Mouse (Mus musculus): ENCODE measurements at regions not wholly inside any gene's neighbourhood (a gene's known extent, or its start where the extent isn't known, plus 50 kb on each side); places are given as distances from the start of the nearest gene placed in this dataset.

GRCm38 (mm10) chr7:58230162-58230681 lies 425.7 kb upstream of the Atp10a start:
- no peak overlapping the region for H3K4me2 ChIP-seq (ENCODE audit: low read depth)
- no peaks in the 10 kb centered on the region for H3K79me2 ChIP-seq (ENCODE audit: control insufficient read depth, insufficient read depth)

GRCm38 (mm10) chr7:58230943-58231342 lies 425.0 kb upstream of the Atp10a start:
- Histone ChIP-seq H3K79me2 (ENCODE audit: control insufficient read depth, insufficient read depth) (no peaks in the 10 kb centered on the region), H3ac (ENCODE audit: control insufficient read depth, insufficient read length) (no peak overlapping the region), H3K27me3 (ENCODE audit: control insufficient read depth, insufficient read depth, insufficient read length) (no peaks in the 10 kb centered on the region), H3K36me3 (ENCODE audit: control insufficient read depth, insufficient read depth) (no peaks in the 10 kb centered on the region), H3K4me2 (ENCODE audit: low read depth) (no peak overlapping the region), H3K4me3 (no peak overlapping the region)
- TF ChIP-seq POLR2AphosphoS2 (IDR thresholded peaks at IDR 0.05; ENCODE audit: insufficient read length, low read depth): no peak
- TF ChIP-seq MYOG (IDR thresholded peaks at IDR 0.05; ENCODE audit: control insufficient read depth in 1 of 3, insufficient read depth in 1 of 3, insufficient read length in 2 of 3, low read depth in 2 of 3): no peak
- no peak for TF ChIP-seq MYOD1 (IDR thresholded peaks at IDR 0.05; ENCODE audit: control insufficient read depth in 1 of 3, insufficient read length in 2 of 3, low read depth in 2 of 3)
- no peak for TF ChIP-seq CEBPB (IDR thresholded peaks at IDR 0.05; ENCODE audit: insufficient read depth, poor library complexity, severe bottlenecking)
- no peak for TF ChIP-seq TCF3 (IDR thresholded peaks at IDR 0.05; ENCODE audit: insufficient read length, low read depth)
- no peak for TF ChIP-seq POLR2A (IDR thresholded peaks at IDR 0.05; ENCODE audit: insufficient read length, low read depth)
- TF ChIP-seq TCF12 (IDR thresholded peaks at IDR 0.05; ENCODE audit: insufficient read depth, poor library complexity, severe bottlenecking): no peak
- TF ChIP-seq REST (IDR thresholded peaks at IDR 0.05; ENCODE audit: insufficient read depth, insufficient read length): no peak
- no peak for TF ChIP-seq E2F4 (IDR thresholded peaks at IDR 0.05; ENCODE audit: insufficient read depth)
- no peak for TF ChIP-seq SRF (IDR thresholded peaks at IDR 0.05; ENCODE audit: control insufficient read depth, insufficient read length, low read depth)
- TF ChIP-seq USF1 (IDR thresholded peaks at IDR 0.05; ENCODE audit: low read depth): no peak
- TF ChIP-seq MAX (IDR thresholded peaks at IDR 0.05; ENCODE audit: low read depth): no peak

More at GRCm38 (mm10) chr7:58230162-58230681, 425.7 kb upstream of the Atp10a start:
- TF ChIP-seq TCF3 (IDR thresholded peaks at IDR 0.05; ENCODE audit: insufficient read length, low read depth) (no peak), E2F4 (IDR thresholded peaks at IDR 0.05; ENCODE audit: insufficient read depth) (no peak), USF1 (IDR thresholded peaks at IDR 0.05; ENCODE audit: low read depth) (no peak), CEBPB (IDR thresholded peaks at IDR 0.05; ENCODE audit: insufficient read depth, poor library complexity, severe bottlenecking) (no peak), MYOD1 (IDR thresholded peaks at IDR 0.05; ENCODE audit: control insufficient read depth in 1 of 3, insufficient read length in 2 of 3, low read depth in 2 of 3) (no peak), TCF12 (IDR thresholded peaks at IDR 0.05; ENCODE audit: insufficient read depth, poor library complexity, severe bottlenecking) (no peak), MYOG (IDR thresholded peaks at IDR 0.05; ENCODE audit: control insufficient read depth in 1 of 3, insufficient read depth in 1 of 3, insufficient read length in 2 of 3, low read depth in 2 of 3) (no peak), POLR2AphosphoS2 (IDR thresholded peaks at IDR 0.05; ENCODE audit: insufficient read length, low read depth) (no peak), MAX (IDR thresholded peaks at IDR 0.05; ENCODE audit: low read depth) (no peak), POLR2A (IDR thresholded peaks at IDR 0.05; ENCODE audit: insufficient read length, low read depth) (no peak), REST (IDR thresholded peaks at IDR 0.05; ENCODE audit: insufficient read depth, insufficient read length) (no peak), SRF (IDR thresholded peaks at IDR 0.05; ENCODE audit: control insufficient read depth, insufficient read length, low read depth) (no peak)
- no peaks in the 10 kb centered on the region for H3K27me3 ChIP-seq (ENCODE audit: control insufficient read depth, insufficient read depth, insufficient read length)
- H3K36me3 ChIP-seq (ENCODE audit: control insufficient read depth, insufficient read depth): no peaks in the 10 kb centered on the region
- no peak overlapping the region for H3ac ChIP-seq (ENCODE audit: control insufficient read depth, insufficient read length)
- H3K4me3 ChIP-seq: no peak overlapping the region

GRCm38 (mm10) chr7:58247261-58247660 lies 408.7 kb upstream of the Atp10a start:
- Histone ChIP-seq H3K79me2 (ENCODE audit: control insufficient read depth, insufficient read depth) (no peaks in the 10 kb centered on the region), H3K4me2 (ENCODE audit: low read depth) (no peak overlapping the region), H3K4me3 (no peak overlapping the region), H3K36me3 (ENCODE audit: control insufficient read depth, insufficient read depth) (no peaks in the 10 kb centered on the region), H3ac (ENCODE audit: control insufficient read depth, insufficient read length) (no peak overlapping the region), H3K27me3 (ENCODE audit: control insufficient read depth, insufficient read depth, insufficient read length) (peaks cover 7% of the 10 kb centered on the region)
- TF ChIP-seq REST (IDR thresholded peaks at IDR 0.05; ENCODE audit: insufficient read depth, insufficient read length): no peak
- no peak for TF ChIP-seq MYOG (IDR thresholded peaks at IDR 0.05; ENCODE audit: control insufficient read depth in 1 of 3, insufficient read depth in 1 of 3, insufficient read length in 2 of 3, low read depth in 2 of 3)
- TF ChIP-seq MYOD1 (IDR thresholded peaks at IDR 0.05; ENCODE audit: control insufficient read depth in 1 of 3, insufficient read length in 2 of 3, low read depth in 2 of 3): no peak
- no peak for TF ChIP-seq SRF (IDR thresholded peaks at IDR 0.05; ENCODE audit: control insufficient read depth, insufficient read length, low read depth)
- TF ChIP-seq MAX (IDR thresholded peaks at IDR 0.05; ENCODE audit: low read depth): no peak
- no peak for TF ChIP-seq TCF3 (IDR thresholded peaks at IDR 0.05; ENCODE audit: insufficient read length, low read depth)

All from myocyte (in vitro differentiated cells).